Comparison of ENCODE assay signal across 21 mouse cellular contexts in the genomic region with DNA sequence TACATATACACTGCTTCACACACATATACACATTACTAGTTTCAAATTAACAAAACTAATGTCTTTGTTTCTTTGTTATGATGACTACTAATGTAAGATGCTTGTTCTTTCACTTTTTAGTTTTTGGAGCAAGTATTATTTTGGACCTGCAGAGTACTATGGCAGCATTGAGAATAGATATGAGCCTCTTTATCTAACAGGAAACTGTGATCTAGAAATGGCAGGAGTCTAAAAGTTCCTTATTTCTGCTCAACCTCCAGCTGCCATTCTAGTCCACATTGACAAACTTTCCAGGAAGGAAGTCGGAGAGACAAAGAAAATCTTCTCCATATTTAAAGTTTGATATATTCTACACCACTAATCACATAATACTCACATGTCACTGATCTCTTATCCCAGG.
DNase-seq lines count a peak whose midpoint lies in the region; ATAC-seq and TF ChIP-seq lines count a peak whose summit lies in the region.
"Had no signal": no experiment of that assay in that cellular context is flagged by ENCODE, and none has a peak within 500 bp of the region (broad histone marks: within the 10 kb centered on the region; RNA-seq: fewer than 3 reads in every experiment).

No protein-coding gene starts in this region.

- intact Hi-C loops in heart, postnatal 10 days (cut with DNase I): no loop called here

- H3K9me3 ChIP-seq in MEL (replicated peaks; ENCODE audit: insufficient read depth, low read length): no peaks in the 10 kb centered on the region
- H3K9me3 ChIP-seq: G1E had no signal

- H3K9ac ChIP-seq in MEL (ENCODE audit: control insufficient read depth, low read depth, low read length, poor library complexity, severe bottlenecking): no peak overlapping the region

- H3K4me3 ChIP-seq in MEL (ENCODE audit: control insufficient read depth in 1 of 2, insufficient read depth in 1 of 2, low read depth in 2 of 2, low read length in 2 of 2): no peak overlapping the region

- DNase-seq in MEL (ENCODE audit: low read depth, low spot score) (peak; percentile 40), MEL-GATA-1-ER (ENCODE audit: extremely low read depth, low read depth) (peak; percentile 11)
- no peak for DNase-seq in heart, postnatal 10 days
- DNase-seq: adrenal gland, adult 2 months; adrenal gland, adult 8-10 months; adrenal gland, postnatal 10 days; adrenal gland, postnatal 14 days; adrenal gland, postnatal 25 days; adrenal gland, postnatal 36 days; B cell, adult 2 months; cerebellum, adult 11 months; cerebellum, adult 11-12 months; cerebellum, adult 18-20 months; cerebellum, adult 2 months; cerebellum, adult 8-10 months had no signal

- peaks cover 11% of the 10 kb centered on the region in 2 experiments for H3K4me1 ChIP-seq in MEL (ENCODE audit: control insufficient read depth in 1 of 2, insufficient read depth in 2 of 2, low read length in 2 of 2)

- TF ChIP-seq RAD21 in MEL (IDR thresholded peaks at IDR 0.05; ENCODE audit: low read depth, low read length): no peak

- no peak for TF ChIP-seq CTCF in MEL (IDR thresholded peaks at IDR 0.05 in 2 of 3, conservative IDR thresholded peaks at IDR 0.05 in 1 of 3; ENCODE audit: control insufficient read depth in 1 of 3, insufficient read depth in 1 of 3, low read depth in 2 of 3, low read length in 3 of 3, poor library complexity in 1 of 3, severe bottlenecking in 1 of 3)

- peaks cover 0 to 15% of the 10 kb centered on the region in 2 experiments; a peak in 2 of 4 replicates for H3K36me3 ChIP-seq in MEL (ENCODE audit: control insufficient read depth in 1 of 2, insufficient read depth in 2 of 2, low read length in 2 of 2)
- H3K36me3 ChIP-seq: G1E had no signal

- TF ChIP-seq POLR2A in MEL (IDR thresholded peaks at IDR 0.05; ENCODE audit: control insufficient read depth in 1 of 2, insufficient read depth in 1 of 2, low read depth in 1 of 2, low read length in 2 of 2, poor library complexity in 1 of 2): no peak

- ATAC-seq in granulocyte monocyte progenitor cell, adult 5-6 weeks (replicated peaks; ENCODE audit: poor library complexity, severe bottlenecking): no peak
- ATAC-seq: activated CD4-positive, CD25-positive, alpha-beta regulatory T cell, adult 4 months; CD4-positive, CD25-positive, alpha-beta regulatory T cell, adult 4 months; Patski had no signal

- H3K79me2 ChIP-seq in MEL (ENCODE audit: control insufficient read depth, insufficient read depth, low read length, poor library complexity): no peaks in the 10 kb centered on the region

- H3K27me3 ChIP-seq in MEL (ENCODE audit: control insufficient read depth in 1 of 2, insufficient read depth in 2 of 2, low read length in 2 of 2): no peaks in the 10 kb centered on the region
- H3K27me3 ChIP-seq: CH12.LX, Patski had no signal

- no peak overlapping the region for H3K27ac ChIP-seq in MEL (ENCODE audit: control insufficient read depth, low read depth, low read length)

- TF ChIP-seq EP300 in MEL (IDR thresholded peaks at IDR 0.05; ENCODE audit: low read depth in 1 of 2, low read length in 2 of 2): peak; percentile 75 to 82

TF ChIP-seq in MEL, 35 proteins besides CTCF, POLR2A, EP300 and RAD21:
- TF ChIP-seq SIN3A (IDR thresholded peaks at IDR 0.05; ENCODE audit: low read length): peak; percentile 36; the same call in 1 of the 2 replicates
- TF ChIP-seq GATA1 (IDR thresholded peaks at IDR 0.05; ENCODE audit: low read depth, low read length): peak; percentile 82
- 0 out of 2 replicates have a peak, but pooled peaks have one; percentile 34 for TF ChIP-seq RCOR1 (IDR thresholded peaks at IDR 0.05; ENCODE audit: low read depth, low read length)
- no peak for TF ChIP-seq CHD2 (IDR thresholded peaks at IDR 0.05; ENCODE audit: low read length)
- TF ChIP-seq CHD1 (IDR thresholded peaks at IDR 0.05; ENCODE audit: low read depth, low read length): no peak
- TF ChIP-seq TCF12 (IDR thresholded peaks at IDR 0.05; ENCODE audit: low read depth, low read length): 0 out of 2 replicates have a peak, but pooled peaks have one; percentile 29
- TF ChIP-seq ETS1 (IDR thresholded peaks at IDR 0.05; ENCODE audit: low read depth, low read length): peak; percentile 38; the same call in 1 of the 2 replicates
- no peak for TF ChIP-seq MXI1 (IDR thresholded peaks at IDR 0.05; ENCODE audit: low read depth, low read length)
- TF ChIP-seq MAX (IDR thresholded peaks at IDR 0.05; ENCODE audit: low read length): no peak
- no peak for TF ChIP-seq E2F4 (IDR thresholded peaks at IDR 0.05; ENCODE audit: borderline replicate concordance, low read depth, low read length)

Comparison
In these comparisons a context has a peak if more than half of its experiments do, and no peak if none do; other contexts are left out.
1. DNase-seq: peak in MEL (single experiment) and MEL-GATA-1-ER (single experiment); none in heart, postnatal 10 days (0 of 2).